Mouse (Mus musculus): ENCODE measurements at regions not wholly inside any gene's neighbourhood (a gene's known extent, or its start where the extent isn't known, plus 50 kb on each side); places are given as distances from the start of the nearest gene placed in this dataset.
A peak's percentile ranks its signal among the peaks of the same experiment; 100 is the strongest.

DNA sequence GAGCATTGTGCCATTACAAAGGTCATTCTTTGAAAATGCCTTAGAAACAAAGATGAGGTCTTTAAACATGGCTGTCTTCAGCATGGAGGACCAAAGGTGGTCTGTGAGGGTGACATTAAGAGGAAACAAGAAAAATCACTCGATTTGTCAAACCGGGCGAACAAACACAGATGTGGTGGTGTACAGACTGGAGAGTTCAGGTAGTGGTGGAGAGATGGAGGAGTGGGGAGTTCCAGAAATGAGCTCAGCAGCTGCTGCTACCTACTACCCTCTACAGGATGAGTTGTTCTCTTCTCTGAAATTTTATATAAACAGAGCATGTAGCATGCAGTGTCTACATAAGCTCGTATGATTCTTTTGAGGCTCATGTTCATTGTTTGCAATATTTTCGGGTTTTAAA lies 215.6 kb downstream of the Cog6 start:
- no peak for DNase-seq

DNA sequence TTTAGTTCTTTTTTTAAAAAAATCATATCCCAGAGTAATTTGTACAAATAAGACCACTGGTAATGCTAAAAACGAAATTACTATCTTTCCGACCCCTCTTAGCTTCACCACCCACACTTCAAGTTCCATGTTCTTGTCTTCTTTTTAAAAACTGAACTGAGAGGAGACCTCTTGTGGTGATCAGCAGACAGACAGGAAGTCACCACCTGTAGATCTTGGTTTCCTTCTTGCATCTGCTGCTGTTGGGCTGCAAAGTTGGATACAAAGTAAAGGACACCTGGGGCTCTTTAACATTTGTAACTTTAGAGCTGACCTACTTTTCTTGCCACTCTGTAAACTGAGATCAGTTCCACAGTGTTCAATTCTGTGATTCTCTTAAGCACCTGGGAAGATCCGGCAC lies 216.4 kb downstream of the Cog6 start:
- DNase-seq = no peak

DNA sequence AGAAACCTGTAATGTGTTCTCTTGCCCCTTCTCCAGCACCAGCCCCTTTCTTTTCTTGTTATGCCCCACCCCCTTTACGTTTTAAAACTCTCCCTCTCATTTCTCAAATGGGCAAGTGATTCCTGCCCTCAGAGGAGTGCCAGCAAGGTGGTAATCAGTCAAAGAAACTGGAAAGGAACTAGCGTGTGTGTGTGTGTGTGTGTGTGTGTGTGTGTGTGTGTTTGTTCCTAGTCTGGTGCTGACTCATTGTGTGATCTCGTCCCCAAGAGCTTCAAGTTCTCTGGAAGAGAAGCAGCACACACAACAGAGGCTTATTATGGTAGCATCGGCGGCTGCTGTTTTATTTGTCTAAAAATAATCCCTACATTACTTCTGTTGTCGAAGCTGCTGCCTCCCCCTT lies 219.2 kb downstream of the Cog6 start:
- no peak for DNase-seq

- no peak for DNase-seq
Observed at GRCm38 (mm10) chr3:52797164-52797563, 219.9 kb downstream of the Cog6 start.

GRCm38 (mm10) chr3:52794218-52794617 lies 222.8 kb downstream of the Cog6 start:
- no peak for DNase-seq

- no peak for DNase-seq
Observed at GRCm38 (mm10) chr3:52792801-52793200, 224.2 kb downstream of the Cog6 start.

- no peak for DNase-seq
Observed at GRCm38 (mm10) chr3:52792121-52792520, 224.9 kb downstream of the Cog6 start.

DNA sequence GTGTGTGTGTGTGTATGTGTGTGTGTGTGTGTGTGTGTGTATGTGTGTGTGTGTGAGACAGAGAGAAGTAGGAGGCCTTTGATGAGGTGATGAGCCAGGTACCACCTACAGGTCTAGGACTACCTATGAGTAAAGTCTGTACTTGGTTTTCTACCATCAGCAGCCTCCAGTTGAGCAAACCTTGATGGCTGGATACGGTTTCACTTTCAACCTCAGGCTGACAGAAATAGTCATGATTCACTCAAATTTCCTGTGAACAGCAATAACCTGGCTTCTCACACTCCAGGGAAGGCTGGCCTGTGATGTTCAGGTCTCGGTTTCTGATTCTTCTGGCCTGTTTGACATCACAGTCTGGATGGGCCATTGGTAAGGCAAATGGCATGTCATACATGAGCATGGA lies 226.1 kb downstream of the Cog6 start:
- no peak for DNase-seq

GRCm38 (mm10) chr3:52787964-52788760 lies 228.9 kb downstream of the Cog6 start:
- DNase-seq = no peak

DNA sequence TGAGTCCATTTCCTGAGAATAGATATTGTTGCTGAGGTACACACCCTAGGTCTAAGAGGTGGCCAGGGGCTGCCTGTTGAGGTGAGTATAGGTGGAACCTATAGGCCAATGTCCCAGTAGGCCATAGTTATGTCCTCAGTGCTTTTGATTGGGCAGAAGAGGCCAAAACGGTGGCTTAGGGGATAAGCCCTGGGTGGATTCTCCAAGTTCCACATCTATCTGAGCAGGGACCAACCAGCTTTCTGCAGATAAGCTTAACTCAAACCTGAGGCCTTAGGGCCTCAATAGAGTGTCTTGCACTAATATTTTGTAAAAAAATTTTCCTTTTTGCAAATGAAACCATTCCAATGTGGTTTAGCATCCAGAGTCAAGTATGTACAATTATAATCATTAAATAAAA lies 231.4 kb downstream of the Cog6 start:
- DNase-seq = no peak

DNA sequence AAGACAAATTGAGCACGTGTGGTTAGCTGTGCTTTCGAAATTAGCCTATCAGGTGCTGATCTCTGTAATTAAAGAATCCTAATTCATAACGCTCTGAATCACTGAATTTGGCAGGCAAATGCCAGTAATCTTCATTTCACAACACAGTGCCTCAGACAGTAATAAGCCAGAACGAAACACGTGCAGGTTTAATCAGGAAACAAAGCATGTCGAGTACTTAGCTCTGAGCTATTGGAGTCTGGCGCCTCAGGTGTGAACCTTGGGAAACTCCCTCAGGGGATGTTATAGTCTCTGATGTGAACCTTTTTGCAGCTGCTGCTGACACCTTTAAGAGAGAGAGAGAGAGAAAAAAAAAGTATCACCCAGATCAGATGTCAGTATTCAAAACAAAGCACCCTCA lies 232.6 kb downstream of the Cog6 start:
- no peak for DNase-seq

- no peak for DNase-seq
Observed at GRCm38 (mm10) chr3:52782576-52782975, 234.5 kb downstream of the Cog6 start.

GRCm38 (mm10) chr3:52781521-52781920 lies 235.5 kb downstream of the Cog6 start:
- DNase-seq = no peak

GRCm38 (mm10) chr3:52780356-52780755 lies 236.7 kb downstream of the Cog6 start:
- no peak for DNase-seq

DNA sequence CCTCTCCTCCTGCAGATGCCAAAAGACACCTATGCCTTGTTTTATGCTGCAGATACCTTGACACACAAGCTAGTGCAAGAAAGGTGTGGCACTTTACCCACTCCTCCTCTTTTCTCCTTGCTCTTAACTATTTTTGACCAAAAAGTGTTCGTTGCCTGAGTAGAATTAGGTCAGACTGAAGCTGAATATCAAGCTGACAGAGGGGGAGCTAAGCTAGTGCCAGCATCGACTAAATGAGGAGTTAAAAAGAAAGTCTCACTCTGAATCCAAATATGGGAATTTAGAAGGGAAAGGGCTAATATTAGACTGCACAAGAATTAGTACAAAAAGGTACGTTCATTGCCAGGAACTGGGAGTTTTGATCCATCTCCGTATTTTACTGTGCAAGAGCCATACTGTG lies 241.2 kb downstream of the Cog6 start:
- DNase-seq = no peak

DNA sequence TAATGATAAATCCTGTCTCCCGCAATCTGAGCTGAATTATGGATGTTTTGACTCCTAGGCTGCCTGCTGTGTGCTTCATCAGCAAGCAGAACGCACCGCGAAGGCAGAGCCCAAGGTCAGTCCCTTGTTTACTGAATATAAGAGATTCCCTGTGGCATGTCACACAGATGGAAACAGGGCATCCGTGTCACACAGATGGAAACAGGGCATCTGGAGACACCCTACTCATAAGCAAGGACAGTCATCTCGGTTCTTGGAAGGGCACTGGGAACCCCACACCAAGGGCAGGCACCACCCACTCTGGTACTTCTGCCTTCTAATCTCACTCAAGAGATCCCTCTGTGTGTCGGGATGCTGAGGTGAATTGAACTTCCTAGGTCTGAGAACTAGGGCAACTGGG lies 241.9 kb downstream of the Cog6 start:
- DNase-seq = no peak

- no peak for DNase-seq
Observed at GRCm38 (mm10) chr3:52774734-52775133, 242.3 kb downstream of the Cog6 start.

DNA sequence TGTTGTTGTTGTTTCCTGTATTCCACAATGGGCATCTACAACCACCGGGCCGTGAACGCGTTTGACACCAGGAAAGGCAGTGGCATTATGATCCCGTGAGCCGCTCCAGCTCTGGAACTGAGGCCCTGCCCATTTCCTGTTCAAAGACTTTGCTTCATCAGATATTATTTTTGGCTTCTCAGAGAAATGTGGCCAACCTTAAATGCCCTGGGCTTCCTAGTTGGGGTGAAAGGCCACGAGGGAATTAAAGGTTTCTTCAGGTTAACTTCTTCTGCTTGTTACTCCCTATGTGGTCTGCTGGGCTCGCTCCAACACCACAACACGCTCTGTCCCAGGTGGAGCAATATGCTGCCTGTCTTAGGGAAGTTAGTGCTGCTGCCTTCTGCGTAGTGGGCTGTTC lies 249.8 kb downstream of the Cog6 start:
- no peak for DNase-seq

DNA sequence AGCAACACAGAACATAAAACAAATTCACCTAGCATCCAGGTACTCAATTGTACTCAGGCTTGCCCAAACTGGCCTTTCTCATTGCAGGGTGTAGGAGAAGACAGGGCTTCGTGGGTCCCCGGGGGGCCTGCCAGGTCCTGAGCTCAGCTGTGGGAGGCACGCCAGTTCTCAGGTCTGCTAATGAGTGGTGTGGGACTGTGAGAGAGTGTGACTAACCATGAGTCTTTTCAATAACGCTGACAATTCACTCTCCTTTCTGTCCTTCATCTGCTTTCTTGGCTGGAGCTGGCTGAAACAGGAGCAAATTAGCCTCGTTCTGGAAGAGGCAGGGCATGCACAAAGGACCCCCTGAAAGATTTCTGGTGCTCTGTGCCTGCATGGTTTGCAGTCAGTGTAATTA lies 250.2 kb downstream of the Cog6 start:
- DNase-seq = no peak

DNA sequence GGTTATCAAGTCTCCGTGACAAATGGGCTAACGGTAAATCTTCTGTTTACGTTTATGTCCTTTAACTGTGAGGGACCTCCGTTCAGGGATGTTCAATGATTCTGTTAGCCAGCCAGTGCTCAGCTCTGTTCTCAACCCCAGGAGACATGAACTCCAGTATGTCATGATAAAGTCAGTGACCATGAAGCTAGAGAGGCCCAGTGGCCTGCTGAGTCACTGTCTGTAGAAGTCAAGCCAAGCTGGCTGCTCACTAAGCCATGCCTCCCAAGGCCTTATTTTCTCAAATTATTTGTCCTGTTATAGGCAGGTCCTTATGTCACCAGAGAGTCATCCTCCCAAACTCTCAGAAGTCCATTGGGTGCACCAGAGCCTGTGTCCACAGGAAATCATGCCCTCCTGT lies 252.9 kb downstream of the Cog6 start:
- no peak for DNase-seq

- DNase-seq = no peak
Observed at GRCm38 (mm10) chr3:52763660-52764059, 253.4 kb downstream of the Cog6 start.

- DNase-seq = no peak
Observed at GRCm38 (mm10) chr3:52762549-52762948, 254.5 kb downstream of the Cog6 start.

- no peak for DNase-seq
Observed at GRCm38 (mm10) chr3:52759846-52760245, 257.2 kb downstream of the Cog6 start.

DNA sequence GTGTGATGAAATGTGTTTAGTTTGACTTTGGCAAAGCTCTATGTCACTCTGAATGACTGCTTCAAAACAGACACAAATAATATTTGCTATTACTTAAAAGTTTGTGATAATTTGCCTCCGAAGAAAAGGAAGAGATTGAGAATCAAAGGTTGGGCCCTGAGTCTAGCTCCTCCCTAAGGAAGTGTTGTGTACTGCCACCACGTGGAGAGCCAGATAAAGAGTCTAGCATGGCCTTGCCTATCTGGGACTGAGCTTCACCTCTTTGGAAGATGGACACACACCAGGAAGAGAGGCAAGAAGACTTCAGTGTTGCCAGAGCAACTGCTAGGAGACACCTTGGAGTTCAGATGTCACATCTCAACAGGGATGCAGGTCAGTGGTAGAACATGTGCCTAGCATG lies 258.5 kb downstream of the Cog6 start:
- peak; percentile 59 for DNase-seq

DNA sequence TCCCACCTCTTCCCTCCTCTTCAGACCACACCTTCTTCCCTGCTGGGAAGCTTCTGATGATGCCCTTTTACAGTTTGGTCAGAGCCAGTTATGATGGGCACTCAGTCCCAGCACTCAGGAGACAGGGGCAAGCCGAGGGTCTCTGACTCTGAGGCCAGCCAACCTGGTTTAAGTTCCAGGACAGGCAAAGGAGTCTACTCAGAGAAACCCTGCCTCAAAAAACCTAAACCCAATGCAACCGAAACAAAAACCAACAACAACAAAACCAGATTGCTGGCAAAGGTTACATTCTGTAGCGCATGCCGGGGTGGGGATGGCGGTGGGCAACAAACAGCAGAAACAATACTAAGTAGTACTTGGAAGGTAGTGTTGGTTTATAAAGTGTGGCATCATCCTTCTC lies 260.2 kb downstream of the Cog6 start:
- DNase-seq = no peak

Data from cerebellum, adult 11 months (tissue).